Mouse (Mus musculus) kidney, adult 2 months (tissue): ENCODE results near the gene Zscan2.

Experiments
- CTCF ChIP-seq: fragments of 200-500 bp; conservative IDR thresholded peaks from 2 replicates; pipeline ENCODE4 v1.5.1; 2011; ENCODE audit warnings: low read depth, mild to moderate bottlenecking, control low read depth, low read length, moderate library complexity, mixed read lengths; ENCODE audit not compliant: insufficient read depth, insufficient read length
- POLR2A ChIP-seq: fragments of 200-500 bp; IDR thresholded peaks from one replicate; pipeline ENCODE4 v1.6.1; 2011; ENCODE audit warnings: low read depth, low read length, control low read depth

GRCm38 (mm10) chr7:80897134-80897533 lies 36.4 kb downstream of the Zscan2 start:
- no peak for TF ChIP-seq CTCF
- TF ChIP-seq POLR2A = no peak
